Mouse (Mus musculus) bone marrow macrophage, adult 2 months (primary cell): ENCODE results near the gene Gm49369.

Source experiments
- CTCF ChIP-seq: IDR thresholded peaks from 2 replicates; pipeline ENCODE4 v1.5.1; 2012; ENCODE audit warnings: low read depth, mild to moderate bottlenecking, low read length, moderate library complexity
- POLR2A ChIP-seq: IDR thresholded peaks from 2 replicates; pipeline ENCODE4 v1.6.1; 2012; ENCODE audit warnings: mild to moderate bottlenecking, low read depth, low read length, borderline replicate concordance

GRCm38 (mm10) chr7:142400750-142401142, 18.3 kb upstream of the Gm49369 start:
- no peak for TF ChIP-seq POLR2A
- TF ChIP-seq CTCF = no peak
